Mouse (Mus musculus) liver, embryonic 13.5 days (tissue): ENCODE results near the gene Arxes1. TPM values are rescaled to one million over a fixed set of nuclear protein-coding genes. Genes with fewer than 3 reads are reported as not detected.
A peak's percentile ranks its signal among the peaks of the same experiment; 100 is the strongest.
"Not testable (repeated sequence)": the region's sequence is repeated elsewhere in the genome, so short reads cannot be mapped to it uniquely, and the experiment has no call there.

Source experiments
- ATAC-seq: fragments of 200-750 bp; cut with Nextera tagmentation; 2 replicates; pipeline ENCODE4 v1.8.0; 2017; ENCODE audit warnings: low read depth, mild to moderate bottlenecking, moderate number of reproducible peaks, moderate library complexity
- DNase-seq: peaks from one replicate; pipeline ENCODE4 v3.0.0; 2022
- H3K27ac ChIP-seq: fragments of 300-500 bp; sonication (generic); 2 replicates; pipeline ENCODE4 v1.5.1; 2015; ENCODE audit warnings: moderate library complexity, mild to moderate bottlenecking, inconsistent platforms
- H3K27me3 ChIP-seq: fragments of 300-500 bp; sonication (generic); 2 replicates; pipeline ENCODE4 v1.6.1; 2015; ENCODE audit warnings: mild to moderate bottlenecking, inconsistent platforms
- H3K36me3 ChIP-seq: fragments of 300-500 bp; sonication (generic); 2 replicates; pipeline ENCODE4 v1.6.1; 2015; ENCODE audit warnings: mild to moderate bottlenecking, inconsistent platforms
- H3K4me1 ChIP-seq: fragments of 300-500 bp; sonication (generic); replicated peaks from 2 replicates; pipeline ENCODE4 v1.6.1; 2015; ENCODE audit warnings: inconsistent platforms
- H3K4me2 ChIP-seq: fragments of 300-500 bp; sonication (generic); 2 replicates; pipeline ENCODE4 v1.6.1; 2015; ENCODE audit warnings: inconsistent platforms, mild to moderate bottlenecking, moderate library complexity
- H3K4me3 ChIP-seq: fragments of 300-500 bp; sonication (generic); replicated peaks from 2 replicates; pipeline ENCODE4 v1.5.1; 2015; ENCODE audit warnings: mild to moderate bottlenecking, inconsistent platforms
- H3K9ac ChIP-seq: fragments of 300-500 bp; sonication (generic); 2 replicates; pipeline ENCODE4 v1.6.1; 2015; ENCODE audit warnings: mild to moderate bottlenecking, inconsistent platforms
- H3K9me3 ChIP-seq: fragments of 300-500 bp; sonication (generic); replicated peaks from 2 replicates; pipeline ENCODE4 v1.6.1; 2016; ENCODE audit warnings: inconsistent platforms
- WGBS: fragments of 180-500 bp; shearing (Covaris S2); methylation state at CpG from one replicate; pipeline ENCODE4 v1.1.7; 2015; ENCODE audit not compliant: insufficient replicate concordance; 5-methylcytosine and 5-hydroxymethylcytosine counted together
- polyA plus RNA-seq: library from polyadenylated mRNA; unstranded; fragments of >200 nt; fragmentation: Nextera tagmentation; extraction: Ambion mirVana; gene quantifications from 2 replicates; pipeline ENCODE4 v1.2.1, GENCODE M21; 2015

The Arxes1 gene
- polyA plus RNA-seq, 1 experiment from 2014 or later = 13.1 TPM

DNA sequence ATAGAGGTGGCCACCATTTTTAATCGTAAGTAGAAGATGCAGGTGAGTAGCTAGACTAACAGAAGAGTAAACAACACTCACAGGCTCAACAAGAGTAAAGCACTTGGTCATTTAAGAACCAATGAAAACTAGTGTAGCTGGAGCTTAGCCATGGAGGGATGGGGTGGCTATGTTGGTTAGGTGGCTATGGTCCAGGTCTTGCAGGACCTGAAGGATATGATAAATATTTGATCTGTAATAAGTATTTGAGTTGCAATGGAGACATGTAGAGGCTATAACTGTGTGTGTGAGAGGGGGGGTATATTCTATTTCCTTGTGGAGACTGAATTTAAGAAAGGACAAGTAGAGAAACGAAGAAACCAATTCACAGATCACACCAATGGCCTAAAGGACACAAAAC is 18.1 kb downstream of the Arxes1 start:
- Histone ChIP-seq H3K27ac (no peak overlapping the region), H3K9ac (no peak overlapping the region), H3K9me3 (no peaks in the 10 kb centered on the region), H3K27me3 (no peaks in the 10 kb centered on the region), H3K4me2 (no peak overlapping the region), H3K36me3 (no peaks in the 10 kb centered on the region), H3K4me3 (no peak overlapping the region), H3K4me1 (no peaks in the 10 kb centered on the region)
- ATAC-seq (no peak), DNase-seq (no peak)
- WGBS = 65% methylated on average over 2 of the region's 2 CpGs

DNA sequence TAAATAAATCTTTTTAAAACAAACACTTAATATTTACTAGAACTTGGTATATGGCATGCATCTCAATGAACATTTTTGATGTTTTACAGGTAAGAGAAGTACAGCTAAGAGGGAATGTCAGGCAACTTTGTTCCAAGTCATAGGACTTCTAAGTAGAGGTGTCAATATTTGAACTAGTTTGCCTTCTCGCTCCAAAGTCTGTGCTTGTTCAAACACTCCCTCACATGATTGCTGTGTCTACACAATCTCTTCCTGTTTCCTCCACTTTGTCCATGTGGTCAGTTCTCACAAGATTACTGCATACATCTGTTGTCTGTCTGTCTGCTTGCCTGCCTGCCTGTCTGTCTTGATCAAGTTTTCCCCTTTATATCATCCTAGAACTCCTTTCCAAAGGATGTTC is 27.5 kb downstream of the Arxes1 start:
- Histone ChIP-seq H3K27me3 (no peaks in the 10 kb centered on the region; the same call in 1 of the 2 replicates), H3K36me3 (no peaks in the 10 kb centered on the region), H3K4me2 (no peak overlapping the region), H3K4me3 (no peak overlapping the region), H3K9me3 (no peaks in the 10 kb centered on the region), H3K9ac (no peak overlapping the region), H3K27ac (no peak overlapping the region), H3K4me1 (no peaks in the 10 kb centered on the region)
- DNase-seq = no peak
- WGBS = 39% methylated on average over 1 of the region's 1 CpGs
- ATAC-seq = peak; percentile 45; the same call in 1 of the 2 replicates

DNA sequence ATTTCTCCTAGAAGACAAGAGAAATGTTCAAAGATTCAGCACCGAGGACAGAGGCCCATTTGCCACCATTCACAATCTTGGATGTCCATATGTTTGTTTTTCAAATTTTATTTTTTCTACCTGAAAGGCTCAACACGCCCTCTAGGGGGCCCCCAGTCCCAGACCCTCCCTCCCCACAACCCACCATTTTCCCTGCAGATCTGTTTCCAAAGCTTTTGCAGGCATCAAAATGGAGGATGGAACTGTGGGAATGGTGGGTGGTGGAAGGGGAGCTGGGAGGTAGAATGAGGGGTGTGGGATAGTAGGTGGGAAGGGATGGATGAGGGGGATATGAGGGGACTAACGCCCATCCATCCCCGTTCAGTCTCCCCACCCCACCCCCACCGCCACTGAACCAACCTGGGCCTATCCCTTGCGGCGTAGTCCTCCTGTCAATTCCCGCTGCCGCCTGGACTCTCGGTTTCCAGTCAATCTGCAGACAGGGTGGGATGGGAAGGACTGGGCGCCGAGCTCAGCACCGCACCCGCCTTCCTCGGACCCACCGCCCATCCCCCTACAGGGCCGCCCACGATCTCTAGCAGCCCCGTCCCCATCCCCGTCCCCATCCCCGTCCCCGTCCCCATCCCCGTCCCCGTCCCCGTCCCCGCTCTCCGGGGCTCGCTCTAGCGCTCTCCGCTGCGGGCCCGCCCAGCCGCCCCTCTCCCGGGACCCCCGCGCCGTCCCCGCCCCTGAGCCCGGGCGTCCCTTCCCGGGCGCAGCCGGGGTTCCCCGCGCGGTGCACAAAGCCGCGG is 34.2 kb downstream of the Arxes1 start:
- peak; percentile 14 for ATAC-seq
- H3K4me1 ChIP-seq, H3K9me3 ChIP-seq, DNase-seq, H3K27ac ChIP-seq, H3K27me3 ChIP-seq, H3K36me3 ChIP-seq, H3K9ac ChIP-seq: not testable (repeated sequence)
- Histone ChIP-seq H3K4me3 (peak overlapping the region; percentile 31), H3K4me2 (peak overlapping the region; percentile 30; the same call in 1 of the 2 replicates)
- WGBS = 15% methylated on average over 8 of the region's 48 CpGs

DNA sequence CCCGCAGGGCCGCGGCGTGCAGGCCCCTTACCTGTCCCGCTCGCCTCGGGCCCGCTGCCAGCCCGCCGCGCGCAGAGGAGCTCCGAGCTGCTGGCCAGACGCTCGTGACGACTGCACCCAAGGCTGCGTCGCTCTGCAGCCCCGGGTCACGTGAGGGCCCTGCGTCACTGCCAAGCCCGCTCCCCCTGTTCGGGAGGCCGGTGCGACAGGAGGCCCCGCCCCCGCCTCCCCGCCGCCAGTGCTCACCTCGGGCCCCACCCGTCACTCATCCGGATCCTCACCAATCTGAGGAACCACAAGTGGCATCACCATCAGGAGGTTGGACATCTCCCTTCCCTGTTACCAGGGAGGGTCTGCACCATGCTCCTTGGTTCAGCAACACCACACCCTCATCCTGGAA is 34.9 kb downstream of the Arxes1 start, which contains the start of gene Bex2:
TSS of gene Bex2 (minus strand) at position 217 of the 400 bp plus-strand sequence.
- not testable (repeated sequence) for H3K27ac ChIP-seq
- WGBS = 35% methylated on average over 2 of the region's 32 CpGs
- peak within 1 kb of the TSS; percentile 30; the same call in 1 of the 2 replicates for H3K4me2 ChIP-seq

More for the DNA sequence above, 34.9 kb downstream of the Arxes1 start, which contains the start of gene Bex2:
- H3K27me3 ChIP-seq, DNase-seq, H3K9ac ChIP-seq, H3K9me3 ChIP-seq, H3K36me3 ChIP-seq, H3K4me1 ChIP-seq: not testable (repeated sequence)
- H3K4me3 ChIP-seq = peak within 1 kb of the TSS; percentile 31
- peak; percentile 98 for ATAC-seq

Other genes with a start within 250 kb of the Arxes1 start
- gene Bhlhb9, start 235.8 kb upstream of the Arxes1 start, polyA plus RNA-seq = 12.8 and 15.5 TPM in 2 replicates
- 1.4 TPM in 2 replicates for gene Gprasp2, start 194.3 kb upstream of the Arxes1 start, polyA plus RNA-seq
- 25.8 and 28.8 TPM in 2 replicates for gene Arxes2, start 39.5 kb upstream of the Arxes1 start, polyA plus RNA-seq
- 176 and 215 TPM in 2 replicates for gene Bex2, start 34.9 kb downstream of the Arxes1 start, polyA plus RNA-seq
- 0.18 and 0.21 TPM in 2 replicates for gene Nxf3, start 51.9 kb downstream of the Arxes1 start, polyA plus RNA-seq
- 211 and 264 TPM in 2 replicates for gene Bex4, start 105.6 kb downstream of the Arxes1 start, polyA plus RNA-seq
- gene Tceal8, start 139.0 kb downstream of the Arxes1 start, polyA plus RNA-seq = 191 and 256 TPM in 2 replicates
- 6.2 and 6.4 TPM in 2 replicates for gene Tceal5, start 170.5 kb downstream of the Arxes1 start, polyA plus RNA-seq
- gene Tceal7, start 181.4 kb downstream of the Arxes1 start, polyA plus RNA-seq = 2.8 and 2.9 TPM in 2 replicates
- 170 and 184 TPM in 2 replicates for gene Bex1, start 182.1 kb downstream of the Arxes1 start, polyA plus RNA-seq
- gene Tceal9, start 211.7 kb downstream of the Arxes1 start, polyA plus RNA-seq = 227 and 291 TPM in 2 replicates
- gene Bex3, start 236.9 kb downstream of the Arxes1 start, polyA plus RNA-seq = 238 and 269 TPM in 2 replicates